Mouse (Mus musculus) testis, adult 2 months (tissue): Measurements from ENCODE around the gene Vamp4.

Source experiments
- CTCF ChIP-seq: fragments of 200-500 bp; IDR thresholded peaks from 2 replicates; pipeline ENCODE4 v1.5.1; 2012; ENCODE audit warnings: low read depth, mild to moderate bottlenecking, inconsistent platforms, low read length, moderate library complexity; ENCODE audit not compliant: control insufficient read depth, insufficient read depth, insufficient replicate concordance
- POLR2A ChIP-seq: fragments of 200-500 bp; IDR thresholded peaks from 2 replicates; pipeline ENCODE4 v1.6.1; 2012; ENCODE audit warnings: low read depth, mild to moderate bottlenecking, inconsistent platforms, low read length, moderate library complexity; ENCODE audit not compliant: control insufficient read depth

DNA sequence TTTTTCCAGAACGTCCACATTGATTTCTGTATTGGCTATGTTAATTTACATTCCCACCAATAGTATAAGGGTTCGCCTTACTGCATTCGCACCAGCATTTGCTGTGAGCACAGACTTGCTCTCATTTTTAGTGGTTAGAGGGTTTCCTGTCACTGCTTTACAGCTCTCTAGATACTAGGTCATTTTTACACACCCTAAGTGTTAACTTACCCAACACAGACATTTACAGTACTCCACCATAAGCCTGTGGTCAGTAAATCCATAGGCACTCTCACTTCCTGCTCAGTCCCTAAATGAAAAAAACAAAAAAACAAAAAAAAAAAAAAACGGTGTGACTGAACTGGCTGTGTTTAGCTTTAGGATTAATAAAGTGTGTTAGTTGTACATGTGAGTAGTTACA lies 16.0 kb downstream of the Vamp4 start:
- TF ChIP-seq CTCF = no peak
- no peak for TF ChIP-seq POLR2A
